Mouse (Mus musculus) heart, embryonic 13.5 days (tissue): Measurements from ENCODE around the gene Rela. TPM values are rescaled to one million over a fixed set of nuclear protein-coding genes. Genes with fewer than 3 reads are reported as not detected.

Experiments used
- ATAC-seq: fragments of 200-750 bp; cut with Nextera tagmentation; 2 replicates; pipeline ENCODE4 v1.8.0; 2017; ENCODE audit warnings: moderate TSS enrichment; ENCODE audit not compliant: insufficient number of reproducible peaks, low FRiP score, low TSS enrichment; ENCODE audit errors: extremely low read depth
- H3K27ac ChIP-seq: fragments of 300-500 bp; sonication (generic); replicated peaks from 2 replicates; pipeline ENCODE4 v1.5.1; 2015; ENCODE audit warnings: moderate library complexity, mild to moderate bottlenecking, inconsistent platforms
- H3K27me3 ChIP-seq: fragments of 300-500 bp; sonication (generic); replicated peaks from 2 replicates; pipeline ENCODE4 v1.6.1; 2015; ENCODE audit warnings: mild to moderate bottlenecking, inconsistent platforms
- H3K36me3 ChIP-seq: fragments of 300-500 bp; sonication (generic); 2 replicates; pipeline ENCODE4 v1.6.1; 2015; ENCODE audit warnings: mild to moderate bottlenecking, inconsistent platforms
- H3K4me1 ChIP-seq: fragments of 300-500 bp; sonication (generic); 2 replicates; pipeline ENCODE4 v1.6.1; 2015; ENCODE audit warnings: inconsistent platforms
- H3K4me2 ChIP-seq: fragments of 300-500 bp; sonication (generic); 2 replicates; pipeline ENCODE4 v1.6.1; 2015; ENCODE audit warnings: inconsistent platforms, mild to moderate bottlenecking, moderate library complexity
- H3K4me3 ChIP-seq: fragments of 300-500 bp; sonication (generic); 2 replicates; pipeline ENCODE4 v1.5.1; 2015; ENCODE audit warnings: moderate library complexity, mild to moderate bottlenecking, inconsistent platforms
- H3K9ac ChIP-seq: fragments of 300-500 bp; sonication (generic); 2 replicates; pipeline ENCODE4 v1.6.1; 2015; ENCODE audit warnings: inconsistent platforms, mild to moderate bottlenecking, moderate library complexity
- H3K9me3 ChIP-seq: fragments of 300-500 bp; sonication (generic); 2 replicates; pipeline ENCODE4 v1.6.1; 2016; ENCODE audit warnings: inconsistent platforms
- whole genome bisulfite sequencing: fragments of 180-500 bp; shearing (Covaris S2); methylation state at CpG from one replicate; pipeline ENCODE4 v1.1.7; 2015; ENCODE audit warnings: mixed read lengths; 5-methylcytosine and 5-hydroxymethylcytosine counted together
- polyA plus RNA-seq: library from polyadenylated mRNA; unstranded; fragments of >200 nt; fragmentation: Nextera tagmentation; extraction: Ambion mirVana; gene quantifications from 2 replicates; pipeline ENCODE4 v1.2.1, GENCODE M21; 2015

Rela gene
- polyA plus RNA-seq, 1 experiment from 2014 or later = 35.9 TPM

- Histone ChIP-seq H3K27me3 (no peaks in the 10 kb centered on the region), H3K4me1 (peaks cover 44% of the 10 kb centered on the region), H3K9me3 (no peaks in the 10 kb centered on the region), H3K9ac (peak overlapping the region; percentile 96), H3K27ac (peak overlapping the region; percentile 91), H3K4me2 (peak overlapping the region; percentile 82), H3K36me3 (peaks cover 32% of the 10 kb centered on the region), H3K4me3 (peak overlapping the region; percentile 85)
- 42% methylated on average over 12 of the region's 12 CpGs for WGBS
- no peak for ATAC-seq
These were observed 677 bp upstream of the Rela start for GRCm38 (mm10) chr19:5636571-5637041.

GRCm38 (mm10) chr19:5638416-5639005, 1.2 kb downstream of the Rela start:
- Histone ChIP-seq H3K36me3 (peaks cover 51% of the 10 kb centered on the region), H3K4me1 (peaks cover 44% of the 10 kb centered on the region), H3K4me3 (peak overlapping the region; percentile 85), H3K4me2 (peak overlapping the region; percentile 82), H3K9me3 (no peaks in the 10 kb centered on the region), H3K27ac (0 out of 2 replicates have a peak overlapping the region, but pooled peaks have one; percentile 91), H3K27me3 (no peaks in the 10 kb centered on the region), H3K9ac (peak overlapping the region; percentile 96)
- 87% methylated on average over 18 of the region's 18 CpGs for WGBS
- no peak for ATAC-seq

- WGBS = 27% methylated on average over 9 of the region's 9 CpGs
- no peaks in the 10 kb centered on the region for H3K9me3 ChIP-seq
- no peaks in the 10 kb centered on the region for H3K27me3 ChIP-seq
- peak overlapping the region; percentile 66 for H3K27ac ChIP-seq
- peaks cover 69% of the 10 kb centered on the region for H3K36me3 ChIP-seq
- no peak for ATAC-seq
- peaks cover 44% of the 10 kb centered on the region for H3K4me1 ChIP-seq
- H3K4me3 ChIP-seq = 0 out of 2 replicates have a peak overlapping the region, but pooled peaks have one; percentile 6
- peak overlapping the region; percentile 67 for H3K9ac ChIP-seq
- peak overlapping the region; percentile 25; the same call in 1 of the 2 replicates for H3K4me2 ChIP-seq
These were observed 3.1 kb downstream of the Rela start for GRCm38 (mm10) chr19:5640339-5640738.

- H3K4me2 ChIP-seq = 0 out of 2 replicates have a peak overlapping the region, but pooled peaks have one; percentile 25
- H3K9me3 ChIP-seq = no peaks in the 10 kb centered on the region
- ATAC-seq = no peak
- H3K4me3 ChIP-seq = no peak overlapping the region
- H3K4me1 ChIP-seq = peaks cover 44% of the 10 kb centered on the region
- peaks cover 76% of the 10 kb centered on the region for H3K36me3 ChIP-seq
- WGBS = 80% methylated on average over 17 of the region's 17 CpGs
- peak overlapping the region; percentile 66; the same call in 1 of the 2 replicates for H3K27ac ChIP-seq
- peak overlapping the region; percentile 67 for H3K9ac ChIP-seq
- H3K27me3 ChIP-seq = no peaks in the 10 kb centered on the region
These were observed 3.7 kb downstream of the Rela start for GRCm38 (mm10) chr19:5641021-5641420.

GRCm38 (mm10) chr19:5641641-5642040, 4.4 kb downstream of the Rela start:
- H3K4me3 ChIP-seq = no peak overlapping the region
- no peak for ATAC-seq
- H3K4me1 ChIP-seq = peaks cover 37% of the 10 kb centered on the region
- H3K4me2 ChIP-seq = no peak overlapping the region
- H3K9ac ChIP-seq = no peak overlapping the region
- H3K9me3 ChIP-seq = no peaks in the 10 kb centered on the region
- peaks cover 82% of the 10 kb centered on the region for H3K36me3 ChIP-seq
- 84% methylated on average over 8 of the region's 8 CpGs for WGBS
- no peak overlapping the region for H3K27ac ChIP-seq
- H3K27me3 ChIP-seq = no peaks in the 10 kb centered on the region

GRCm38 (mm10) chr19:5645280-5645679, 8.0 kb downstream of the Rela start:
- no peak overlapping the region for H3K9ac ChIP-seq
- H3K27me3 ChIP-seq = no peaks in the 10 kb centered on the region
- 93% methylated on average over 9 of the region's 9 CpGs for WGBS
- H3K9me3 ChIP-seq = no peaks in the 10 kb centered on the region
- H3K4me2 ChIP-seq = no peak overlapping the region
- no peak for ATAC-seq
- peaks cover 30% of the 10 kb centered on the region for H3K4me1 ChIP-seq
- H3K27ac ChIP-seq = no peak overlapping the region
- H3K36me3 ChIP-seq = peaks cover 82% of the 10 kb centered on the region
- H3K4me3 ChIP-seq = no peak overlapping the region

- H3K27ac ChIP-seq = no peak overlapping the region
- peaks cover 82% of the 10 kb centered on the region for H3K36me3 ChIP-seq
- H3K4me1 ChIP-seq = peaks cover 20% of the 10 kb centered on the region
- 93% methylated on average over 8 of the region's 8 CpGs for WGBS
- no peak overlapping the region for H3K4me2 ChIP-seq
- no peak overlapping the region for H3K4me3 ChIP-seq
- ATAC-seq = no peak
- no peaks in the 10 kb centered on the region for H3K27me3 ChIP-seq
- H3K9me3 ChIP-seq = no peaks in the 10 kb centered on the region
- H3K9ac ChIP-seq = no peak overlapping the region
These were observed 9.5 kb downstream of the Rela start for GRCm38 (mm10) chr19:5646731-5647330.

- no peak overlapping the region for H3K4me2 ChIP-seq
- H3K4me1 ChIP-seq = peaks cover 20% of the 10 kb centered on the region
- ATAC-seq = no peak
- H3K4me3 ChIP-seq = no peak overlapping the region
- no peaks in the 10 kb centered on the region for H3K27me3 ChIP-seq
- H3K36me3 ChIP-seq = peaks cover 82% of the 10 kb centered on the region
- WGBS = 92% methylated on average over 6 of the region's 6 CpGs
- H3K27ac ChIP-seq = peak overlapping the region; percentile 93
- H3K9ac ChIP-seq = peak overlapping the region; percentile 75
- no peaks in the 10 kb centered on the region for H3K9me3 ChIP-seq
These were observed 10.5 kb downstream of the Rela start for GRCm38 (mm10) chr19:5647791-5648190.

GRCm38 (mm10) chr19:5648401-5649297, 11.4 kb downstream of the Rela start:
- Histone ChIP-seq H3K4me2 (peak overlapping the region; percentile 68), H3K36me3 (peaks cover 82% of the 10 kb centered on the region), H3K4me1 (peaks cover 20% of the 10 kb centered on the region), H3K27me3 (no peaks in the 10 kb centered on the region), H3K4me3 (peak overlapping the region; percentile 39), H3K27ac (peak overlapping the region; percentile 93), H3K9me3 (no peaks in the 10 kb centered on the region), H3K9ac (peak overlapping the region; percentile 75)
- peak; percentile 70 for ATAC-seq
- WGBS = 10% methylated on average over 26 of the region's 26 CpGs

- peak overlapping the region; percentile 68 for H3K4me2 ChIP-seq
- H3K4me1 ChIP-seq = peaks cover 27% of the 10 kb centered on the region
- WGBS = 58% methylated on average over 6 of the region's 6 CpGs
- no peaks in the 10 kb centered on the region for H3K9me3 ChIP-seq
- peaks cover 3% of the 10 kb centered on the region for H3K27me3 ChIP-seq
- H3K9ac ChIP-seq = peak overlapping the region; percentile 75
- H3K36me3 ChIP-seq = peaks cover 82% of the 10 kb centered on the region
- peak overlapping the region; percentile 93 for H3K27ac ChIP-seq
- H3K4me3 ChIP-seq = peak overlapping the region; percentile 39
- no peak for ATAC-seq
These were observed 12.0 kb downstream of the Rela start for GRCm38 (mm10) chr19:5649298-5649741.
